Comparison of ENCODE assay signal across 8 mouse cellular contexts in the genomic region with DNA sequence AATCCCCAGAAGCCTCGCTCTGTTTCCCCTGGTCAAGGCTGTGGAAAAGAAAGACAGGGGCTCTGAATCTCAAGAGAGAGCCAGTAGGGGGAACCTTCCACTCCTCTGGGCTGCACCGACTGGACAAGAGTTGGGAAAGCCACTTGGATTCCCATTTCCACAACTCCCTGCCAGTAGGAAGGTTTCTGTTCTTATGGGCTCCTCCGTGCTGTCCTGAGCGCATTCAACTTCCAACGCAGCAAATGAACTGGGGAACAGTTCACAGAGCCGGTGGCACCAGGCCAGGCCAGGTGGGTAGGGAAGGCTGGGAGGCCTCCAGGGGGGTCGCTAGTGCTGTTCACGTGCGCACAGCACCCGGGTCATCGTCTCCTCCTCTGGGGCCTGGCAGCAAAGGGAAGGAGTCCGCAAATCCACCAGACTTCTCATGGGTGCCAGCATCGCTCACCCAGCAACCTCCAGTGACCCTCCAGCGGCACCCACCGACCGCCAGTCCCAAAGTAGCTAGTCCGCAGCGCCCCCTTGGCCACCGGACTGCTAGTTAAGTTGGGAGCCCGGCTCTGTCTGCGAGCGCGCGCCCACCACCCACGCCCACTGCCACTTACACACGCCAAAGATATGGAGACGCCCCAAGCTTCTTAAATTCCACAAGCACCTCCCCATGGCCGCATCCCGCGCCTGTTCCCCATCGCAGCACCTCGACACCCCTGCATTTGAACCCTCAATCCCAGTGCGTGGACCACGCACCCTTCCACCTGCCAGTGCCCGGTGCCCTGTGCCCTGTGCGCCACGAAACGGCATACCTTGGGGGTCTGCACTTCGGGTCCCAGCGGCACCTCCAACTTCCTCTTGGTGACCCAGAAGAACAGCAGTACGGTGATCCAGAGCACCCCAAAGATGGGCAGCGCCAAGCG. TPM values are rescaled to one million over a fixed set of nuclear protein-coding genes. Genes with fewer than 3 reads are reported as not detected.
DNase-seq lines count a peak whose midpoint lies in the region; ATAC-seq and TF ChIP-seq lines count a peak whose summit lies in the region.

No protein-coding gene starts in this region.

- peak overlapping the region; percentile 63 for H3K9ac ChIP-seq in heart, embryonic 11.5 days (ENCODE audit: low read depth, low read length)
- H3K9ac ChIP-seq in forebrain, embryonic 15.5 days (replicated peaks) = peak overlapping the region; percentile 72
- H3K9ac ChIP-seq in liver, embryonic 12.5 days = no peak overlapping the region

- peak overlapping the region; percentile 95 for H3K4me2 ChIP-seq in heart, embryonic 11.5 days
- H3K4me2 ChIP-seq in forebrain, embryonic 15.5 days (replicated peaks) = peak overlapping the region; percentile 95
- H3K4me2 ChIP-seq in liver, embryonic 12.5 days = peak overlapping the region; percentile 65

- no peaks in the 10 kb centered on the region for H3K36me3 ChIP-seq in heart, embryonic 11.5 days (ENCODE audit: control insufficient read depth, insufficient read depth, low read length)
- no peaks in the 10 kb centered on the region for H3K36me3 ChIP-seq in forebrain, embryonic 15.5 days
- no peaks in the 10 kb centered on the region for H3K36me3 ChIP-seq in liver, embryonic 12.5 days

- no peaks in the 10 kb centered on the region for H3K9me3 ChIP-seq in heart, embryonic 11.5 days (replicated peaks; ENCODE audit: control insufficient read depth, low read length)
- no peaks in the 10 kb centered on the region for H3K9me3 ChIP-seq in forebrain, embryonic 15.5 days
- no peaks in the 10 kb centered on the region for H3K9me3 ChIP-seq in liver, embryonic 12.5 days (replicated peaks)

- no peak for TF ChIP-seq POLR2A in brain, embryonic 14.5 days (IDR thresholded peaks at IDR 0.05; ENCODE audit: borderline replicate concordance, extremely low read depth, insufficient read depth, insufficient read length, poor library complexity, severe bottlenecking)

- ATAC-seq in heart, embryonic 11.5 days (replicated peaks; ENCODE audit: insufficient number of reproducible peaks, low FRiP score, low TSS enrichment) = 0 out of 2 replicates have a peak, but pooled peaks have one; percentile 12
- no peak; the same call in 1 of the 2 replicates for ATAC-seq in forebrain, embryonic 15.5 days (replicated peaks)
- no peak for ATAC-seq in liver, embryonic 12.5 days

- no peak for DNase-seq in heart, adult 18-20 months
- peak; percentile 62 for DNase-seq in brain, embryonic 14.5 days (ENCODE audit: low read depth)
- peak; percentile 85 for DNase-seq in kidney, adult 9 months
- peak; percentile 51 for DNase-seq in right cerebral cortex, postnatal 25 days
- no peak for DNase-seq in c-Kit-positive CD71-positive TER-119-positive erythroid progenitor cells, embryonic 14.5 days (ENCODE audit: low spot score)

- TF ChIP-seq CTCF in brain, embryonic 14.5 days (IDR thresholded peaks at IDR 0.05; ENCODE audit: borderline replicate concordance, extremely low read depth, insufficient read depth, insufficient read length) = no peak

- H3K27ac ChIP-seq in heart, embryonic 11.5 days (ENCODE audit: low read depth, low read length) = no peak overlapping the region
- H3K27ac ChIP-seq in forebrain, embryonic 15.5 days (replicated peaks) = peak overlapping the region; percentile 68
- H3K27ac ChIP-seq in liver, embryonic 12.5 days = no peak overlapping the region

- H3K4me3 ChIP-seq in heart, embryonic 11.5 days (ENCODE audit: low read depth, low read length) = peak overlapping the region; percentile 63
- H3K4me3 ChIP-seq in forebrain, embryonic 15.5 days = peak overlapping the region; percentile 67
- H3K4me3 ChIP-seq in liver, embryonic 12.5 days = peak overlapping the region; percentile 44

- H3K27me3 ChIP-seq in heart, embryonic 11.5 days (ENCODE audit: control insufficient read depth, insufficient read depth, low read length) = peaks cover 45% of the 10 kb centered on the region
- H3K27me3 ChIP-seq in forebrain, embryonic 15.5 days = peaks cover 5% of the 10 kb centered on the region; the same call in 1 of the 2 replicates
- H3K27me3 ChIP-seq in liver, embryonic 12.5 days (replicated peaks) = peaks cover 62% of the 10 kb centered on the region

- peaks cover 4% of the 10 kb centered on the region; the same call in 1 of the 2 replicates for H3K4me1 ChIP-seq in heart, embryonic 11.5 days (ENCODE audit: control insufficient read depth, insufficient read depth, low read length)
- peaks cover 47% of the 10 kb centered on the region for H3K4me1 ChIP-seq in forebrain, embryonic 15.5 days
- no peaks in the 10 kb centered on the region for H3K4me1 ChIP-seq in liver, embryonic 12.5 days

- WGBS in heart, embryonic 11.5 days (ENCODE audit: insufficient replicate concordance) = 2% methylated on average over 43 of the region's 43 CpGs
- under 1% methylated on average over 43 of the region's 43 CpGs for WGBS in forebrain, embryonic 15.5 days
- 4% methylated on average over 43 of the region's 43 CpGs for WGBS in liver, embryonic 12.5 days (ENCODE audit: insufficient replicate concordance)

RNA-seq across cellular contexts. Expression of a gene that starts 0.9 kb away (rescaled TPM):
- 1.5 and 2.1 TPM in 2 replicates for polyA plus RNA-seq in heart, embryonic 11.5 days (2014; fragmentation: Nextera tagmentation; extraction: Ambion mirVana)
- not detected for total RNA-seq in heart, adult 18-20 months (2021)
- polyA plus RNA-seq in brain, embryonic 14.5 days (2012; rRNA removed) = 14.5 and 16.0 TPM in 2 replicates
- 9.1 and 9.8 TPM in 2 replicates for polyA plus RNA-seq in forebrain, embryonic 15.5 days (2015; fragmentation: Nextera tagmentation; extraction: Ambion mirVana)
- polyA plus RNA-seq in liver, embryonic 12.5 days (2016; fragmentation: Nextera tagmentation; extraction: Ambion mirVana) = 0.23 and 0.28 TPM in 2 replicates

Comparison
In these comparisons a context has a peak if more than half of its experiments do, and no peak if none do; other contexts are left out.
1. DNase-seq: peak in brain, embryonic 14.5 days (single experiment), kidney, adult 9 months (single experiment) and right cerebral cortex, postnatal 25 days (single experiment); none in heart, adult 18-20 months (0 of 2) and c-Kit-positive CD71-positive TER-119-positive erythroid progenitor cells, embryonic 14.5 days (single experiment).
2. Peak in every context shown above with its lines, with median percentiles within 50 percentile points of each other: H3K4me2 ChIP-seq and H3K4me3 ChIP-seq.